Mouse (Mus musculus): ENCODE measurements around the gene Gnas.

GRCm38 (mm10) chr2:174264248-174264647, 19.9 kb upstream of the Gnas start:
- TF ChIP-seq CTCF (IDR thresholded peaks at IDR 0.05) (no peak), EP300 (IDR thresholded peaks at IDR 0.05) (no peak)
